Mouse (Mus musculus): ENCODE data around the gene Nudc. TPM values are rescaled to one million over a fixed set of nuclear protein-coding genes. Genes with fewer than 3 reads are reported as not detected.

Gene Nudc
- polyA plus RNA-seq, 1 experiment from 2014 or later, result 221 TPM

GRCm38 (mm10) chr4:133493895-133494294 lies 51.9 kb downstream of the Nudc start:
- no peak for ATAC-seq (replicated peaks; ENCODE audit: insufficient number of reproducible peaks, low FRiP score, low TSS enrichment)
- WGBS (ENCODE audit: insufficient replicate concordance), result 21% methylated on average over 9 of the region's 12 CpGs
- H3K36me3 ChIP-seq (ENCODE audit: control insufficient read depth, insufficient read depth, low read length), result no peaks in the 10 kb centered on the region
- H3K9me3 ChIP-seq (replicated peaks; ENCODE audit: control insufficient read depth, low read length), result no peaks in the 10 kb centered on the region
- peak overlapping the region; percentile 77 for H3K4me2 ChIP-seq
- peaks cover 30% of the 10 kb centered on the region for H3K4me1 ChIP-seq (ENCODE audit: control insufficient read depth, insufficient read depth, low read length)
- H3K4me3 ChIP-seq (ENCODE audit: low read depth, low read length), result peak overlapping the region; percentile 36
- peaks cover 42% of the 10 kb centered on the region for H3K27me3 ChIP-seq (ENCODE audit: control insufficient read depth, insufficient read depth, low read length)
- H3K9ac ChIP-seq (ENCODE audit: low read depth, low read length), result 0 out of 2 replicates have a peak overlapping the region, but pooled peaks have one; percentile 34
- H3K27ac ChIP-seq (ENCODE audit: low read depth, low read length), result no peak overlapping the region

DNA sequence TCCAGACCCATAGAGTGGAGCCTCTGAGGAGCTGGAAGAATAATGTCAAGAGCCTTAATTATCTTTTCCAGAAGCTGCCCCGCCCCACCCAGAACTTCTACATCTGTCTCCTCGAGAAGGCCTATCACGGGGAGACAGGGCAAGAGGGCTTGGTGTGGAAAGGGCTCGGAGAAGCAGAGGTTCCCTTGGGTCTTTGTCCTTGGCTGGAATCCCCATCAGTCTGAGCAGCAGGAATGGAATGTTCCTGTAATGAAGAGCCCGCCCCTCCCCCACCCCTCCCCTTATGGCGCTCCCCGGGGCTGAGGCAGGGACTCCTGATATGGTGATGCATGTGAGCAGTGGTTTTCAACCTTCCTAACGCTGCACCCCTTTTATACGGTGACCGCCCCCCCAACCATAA lies 54.0 kb downstream of the Nudc start:
- 23% methylated on average over 10 of the region's 10 CpGs for WGBS (ENCODE audit: insufficient replicate concordance)

GRCm38 (mm10) chr4:133489489-133490245 lies 56.1 kb downstream of the Nudc start:
- Histone ChIP-seq H3K9ac (ENCODE audit: low read depth, low read length) (no peak overlapping the region), H3K36me3 (ENCODE audit: control insufficient read depth, insufficient read depth, low read length) (no peaks in the 10 kb centered on the region), H3K4me1 (ENCODE audit: control insufficient read depth, insufficient read depth, low read length) (peaks cover 23% of the 10 kb centered on the region), H3K9me3 (replicated peaks; ENCODE audit: control insufficient read depth, low read length) (no peaks in the 10 kb centered on the region), H3K4me2 (no peak overlapping the region), H3K27me3 (ENCODE audit: control insufficient read depth, insufficient read depth, low read length) (peaks cover under 1% of the 10 kb centered on the region), H3K27ac (ENCODE audit: low read depth, low read length) (peak overlapping the region; percentile 19; the same call in 1 of the 2 replicates), H3K4me3 (ENCODE audit: low read depth, low read length) (no peak overlapping the region)
- no peak for ATAC-seq (replicated peaks; ENCODE audit: insufficient number of reproducible peaks, low FRiP score, low TSS enrichment)
- WGBS (ENCODE audit: insufficient replicate concordance), result 43% methylated on average over 4 of the region's 4 CpGs

More for the DNA sequence above, 54.0 kb downstream of the Nudc start:
- Histone ChIP-seq H3K27me3 (ENCODE audit: control insufficient read depth, insufficient read depth, low read length) (peaks cover 21% of the 10 kb centered on the region), H3K4me2 (peak overlapping the region; percentile 46), H3K4me3 (ENCODE audit: low read depth, low read length) (no peak overlapping the region), H3K9me3 (replicated peaks; ENCODE audit: control insufficient read depth, low read length) (no peaks in the 10 kb centered on the region), H3K4me1 (ENCODE audit: control insufficient read depth, insufficient read depth, low read length) (peaks cover 22% of the 10 kb centered on the region), H3K36me3 (ENCODE audit: control insufficient read depth, insufficient read depth, low read length) (no peaks in the 10 kb centered on the region), H3K27ac (ENCODE audit: low read depth, low read length) (peak overlapping the region; percentile 17; the same call in 1 of the 2 replicates), H3K9ac (ENCODE audit: low read depth, low read length) (peak overlapping the region; percentile 36)
- ATAC-seq (replicated peaks; ENCODE audit: insufficient number of reproducible peaks, low FRiP score, low TSS enrichment), result 0 out of 2 replicates have a peak, but pooled peaks have one; percentile 12

- Histone ChIP-seq H3K27me3 (ENCODE audit: control insufficient read depth, insufficient read depth, low read length) (no peaks in the 10 kb centered on the region), H3K27ac (ENCODE audit: low read depth, low read length) (no peak overlapping the region), H3K4me3 (ENCODE audit: low read depth, low read length) (no peak overlapping the region), H3K4me1 (ENCODE audit: control insufficient read depth, insufficient read depth, low read length) (peaks cover 27% of the 10 kb centered on the region), H3K36me3 (ENCODE audit: control insufficient read depth, insufficient read depth, low read length) (no peaks in the 10 kb centered on the region), H3K9me3 (replicated peaks; ENCODE audit: control insufficient read depth, low read length) (no peaks in the 10 kb centered on the region), H3K4me2 (no peak overlapping the region), H3K9ac (ENCODE audit: low read depth, low read length) (no peak overlapping the region)
- 81% methylated on average over 20 of the region's 20 CpGs for WGBS (ENCODE audit: insufficient replicate concordance)
- ATAC-seq (replicated peaks; ENCODE audit: insufficient number of reproducible peaks, low FRiP score, low TSS enrichment), result no peak
Observed at GRCm38 (mm10) chr4:133488619-133489392, 57.0 kb downstream of the Nudc start.

DNA sequence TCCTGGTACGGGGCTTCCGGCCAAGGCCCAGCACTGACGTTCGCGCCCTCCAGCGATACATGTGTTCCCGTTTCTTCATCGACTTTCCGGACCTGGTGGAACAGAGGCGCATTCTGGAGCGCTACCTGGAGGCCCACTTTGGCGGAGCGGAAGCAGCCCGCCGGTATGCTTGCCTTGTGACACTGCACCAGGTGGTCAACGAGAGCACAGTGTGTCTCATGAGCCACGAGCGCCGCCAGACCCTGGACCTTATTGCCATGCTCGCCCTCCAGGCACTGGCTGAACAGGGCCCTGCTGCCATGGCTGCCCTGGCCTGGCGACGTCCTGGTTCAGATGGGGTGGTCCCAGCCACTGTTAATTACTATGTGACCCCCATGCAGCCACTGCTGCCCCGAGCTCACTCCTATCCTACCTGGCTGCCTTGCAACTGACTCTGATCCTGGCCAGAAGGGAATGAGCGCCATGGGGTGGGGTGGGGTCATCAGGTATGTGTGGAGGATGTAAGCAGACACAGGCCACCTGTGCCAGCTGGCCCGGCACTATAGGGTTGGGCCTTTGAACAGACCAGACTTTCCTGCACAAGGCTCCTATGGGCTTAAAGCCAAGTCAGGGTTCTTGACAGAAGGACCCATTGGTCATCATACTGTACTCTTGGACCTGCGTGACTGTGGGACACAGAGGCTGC lies 59.0 kb downstream of the Nudc start:
- ATAC-seq (replicated peaks; ENCODE audit: insufficient number of reproducible peaks, low FRiP score, low TSS enrichment), result no peak
- no peak overlapping the region for H3K9ac ChIP-seq (ENCODE audit: low read depth, low read length)
- H3K36me3 ChIP-seq (ENCODE audit: control insufficient read depth, insufficient read depth, low read length), result no peaks in the 10 kb centered on the region
- no peak overlapping the region for H3K27ac ChIP-seq (ENCODE audit: low read depth, low read length)
- 90% methylated on average over 26 of the region's 26 CpGs for WGBS (ENCODE audit: insufficient replicate concordance)
- H3K4me3 ChIP-seq (ENCODE audit: low read depth, low read length), result no peak overlapping the region
- peaks cover 2% of the 10 kb centered on the region for H3K27me3 ChIP-seq (ENCODE audit: control insufficient read depth, insufficient read depth, low read length)
- peaks cover 23% of the 10 kb centered on the region for H3K4me1 ChIP-seq (ENCODE audit: control insufficient read depth, insufficient read depth, low read length)
- no peak overlapping the region for H3K4me2 ChIP-seq
- H3K9me3 ChIP-seq (replicated peaks; ENCODE audit: control insufficient read depth, low read length), result no peaks in the 10 kb centered on the region

DNA sequence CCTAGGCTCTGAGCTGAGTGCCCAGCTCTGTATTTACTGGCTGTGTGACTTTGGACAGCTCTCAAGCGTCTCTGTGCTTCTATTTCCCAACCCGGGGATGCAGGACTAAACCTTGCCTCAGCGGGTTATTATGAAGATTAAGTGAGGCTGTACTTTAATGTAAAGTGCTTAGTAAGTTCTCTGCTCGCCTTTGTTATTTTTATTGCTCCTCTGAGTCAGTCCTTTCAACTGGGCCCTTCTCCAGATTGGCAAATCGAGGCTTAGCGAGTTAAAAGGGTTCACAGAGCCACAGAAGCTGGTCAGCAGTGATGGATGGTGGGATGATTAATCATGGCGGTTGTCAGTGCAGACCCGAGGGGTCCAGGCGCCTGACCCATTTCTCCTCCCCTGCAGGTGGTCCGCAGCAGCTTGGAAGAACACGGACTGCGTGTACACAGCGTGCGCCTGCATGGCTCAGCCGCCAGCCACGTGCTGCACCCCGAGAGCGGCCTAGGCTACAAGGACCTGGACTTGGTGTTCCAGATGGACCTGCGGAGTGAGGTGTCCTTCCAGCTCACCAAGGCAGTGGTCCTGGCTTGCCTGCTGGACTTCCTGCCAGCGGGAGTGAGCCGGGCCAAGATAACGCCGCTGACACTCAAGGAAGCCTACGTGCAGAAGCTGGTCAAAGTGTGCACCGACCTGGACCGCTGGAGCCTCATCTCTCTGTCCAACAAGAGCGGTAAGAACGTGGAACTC lies 59.9 kb downstream of the Nudc start:
- peaks cover 11% of the 10 kb centered on the region for H3K27me3 ChIP-seq (ENCODE audit: control insufficient read depth, insufficient read depth, low read length)
- no peak for ATAC-seq (replicated peaks; ENCODE audit: insufficient number of reproducible peaks, low FRiP score, low TSS enrichment)
- no peak overlapping the region for H3K9ac ChIP-seq (ENCODE audit: low read depth, low read length)
- no peaks in the 10 kb centered on the region for H3K9me3 ChIP-seq (replicated peaks; ENCODE audit: control insufficient read depth, low read length)
- no peak overlapping the region for H3K27ac ChIP-seq (ENCODE audit: low read depth, low read length)
- H3K4me3 ChIP-seq (ENCODE audit: low read depth, low read length), result no peak overlapping the region
- no peak overlapping the region for H3K4me2 ChIP-seq
- H3K4me1 ChIP-seq (ENCODE audit: control insufficient read depth, insufficient read depth, low read length), result peaks cover 19% of the 10 kb centered on the region
- 77% methylated on average over 28 of the region's 28 CpGs for WGBS (ENCODE audit: insufficient replicate concordance)
- no peaks in the 10 kb centered on the region for H3K36me3 ChIP-seq (ENCODE audit: control insufficient read depth, insufficient read depth, low read length)

DNA sequence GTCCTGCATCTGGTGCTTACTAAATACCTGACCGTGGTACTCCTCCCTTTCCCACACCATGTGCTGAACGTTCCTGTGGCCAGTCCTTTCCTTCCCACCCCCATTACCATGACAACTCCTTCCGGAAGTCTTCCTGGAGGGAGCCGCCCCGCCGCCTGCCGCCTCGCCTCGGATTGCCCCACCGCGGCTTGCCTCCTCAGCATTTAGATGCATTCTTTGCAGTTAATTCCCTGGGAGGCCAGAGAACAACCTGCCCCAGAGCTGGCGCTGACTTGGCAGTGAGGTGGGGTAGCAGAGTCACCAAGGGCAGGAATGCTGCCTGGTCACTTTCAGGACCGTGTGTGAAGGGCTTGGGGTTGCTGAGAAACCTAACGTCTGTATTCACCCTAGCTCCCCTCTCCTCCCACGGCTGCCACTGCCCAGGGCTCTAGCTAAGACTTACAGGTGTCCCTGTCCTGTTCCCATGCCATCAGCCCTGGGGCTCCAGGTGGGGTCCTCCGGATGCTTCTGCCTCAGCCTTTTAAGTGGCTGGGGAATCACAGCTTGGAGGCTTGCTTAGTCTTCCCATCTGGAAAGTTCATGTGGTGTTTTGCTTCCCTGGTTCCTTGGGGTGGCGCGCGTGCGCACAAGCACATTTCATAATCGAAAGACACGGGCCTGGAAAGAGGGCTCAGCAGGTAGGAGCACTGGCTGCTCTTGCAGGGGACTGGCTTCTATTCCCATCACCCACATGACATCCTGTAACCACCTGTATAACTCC lies 61.4 kb downstream of the Nudc start:
- Histone ChIP-seq H3K9me3 (replicated peaks; ENCODE audit: control insufficient read depth, low read length) (no peaks in the 10 kb centered on the region), H3K27me3 (ENCODE audit: control insufficient read depth, insufficient read depth, low read length) (peaks cover 19% of the 10 kb centered on the region), H3K4me3 (ENCODE audit: low read depth, low read length) (0 out of 2 replicates have a peak overlapping the region, but pooled peaks have one; percentile 15), H3K4me1 (ENCODE audit: control insufficient read depth, insufficient read depth, low read length) (peaks cover 19% of the 10 kb centered on the region), H3K9ac (ENCODE audit: low read depth, low read length) (no peak overlapping the region), H3K4me2 (peak overlapping the region; percentile 54), H3K36me3 (ENCODE audit: control insufficient read depth, insufficient read depth, low read length) (no peaks in the 10 kb centered on the region), H3K27ac (ENCODE audit: low read depth, low read length) (no peak overlapping the region)
- 14% methylated on average over 22 of the region's 22 CpGs for WGBS (ENCODE audit: insufficient replicate concordance)
- no peak for ATAC-seq (replicated peaks; ENCODE audit: insufficient number of reproducible peaks, low FRiP score, low TSS enrichment)

Measured in heart, embryonic 11.5 days (tissue).